Mouse (Mus musculus) lung, postnatal 10 days (tissue): ENCODE measurements at regions not wholly inside any gene's neighbourhood (a gene's known extent, or its start where the extent isn't known, plus 50 kb on each side); places are given as distances from the start of the nearest gene placed in this dataset.

ENCODE experiments used
- DNase-seq: peaks from one replicate; pipeline ENCODE4 v3.0.0; 2021

DNA sequence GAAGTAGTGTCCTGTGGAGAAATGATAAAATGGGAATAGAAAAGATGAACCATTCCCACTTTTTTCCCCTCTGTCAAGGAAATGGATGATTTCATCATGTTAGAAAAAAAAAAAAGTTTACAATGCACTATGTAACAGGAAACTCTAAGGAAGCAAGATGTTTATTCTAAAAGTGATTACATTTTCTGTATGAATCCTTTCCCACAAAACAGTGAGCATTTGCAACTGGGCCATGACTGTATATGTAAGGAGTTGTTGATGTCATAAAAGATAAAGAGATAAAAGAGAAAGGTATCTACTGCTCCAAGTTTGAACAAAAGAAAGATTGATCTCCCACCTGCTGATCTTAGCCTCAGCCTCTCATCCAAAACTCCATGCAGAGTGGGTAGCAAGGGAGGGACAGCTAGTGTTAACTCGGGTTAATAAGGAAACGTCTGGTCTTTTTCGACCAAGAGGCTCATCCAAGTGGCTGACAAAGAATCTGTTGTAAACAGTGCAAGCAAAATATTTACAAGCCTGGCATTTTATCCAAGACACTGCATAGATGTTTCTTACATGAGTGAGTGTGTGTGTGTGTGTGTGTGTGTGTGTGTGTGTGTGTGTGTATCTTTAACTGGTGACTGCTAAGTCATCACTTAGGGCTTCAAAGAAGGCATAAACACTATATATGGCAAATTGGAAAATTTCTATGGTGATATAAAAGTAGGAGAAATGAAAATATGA lies 213.3 kb downstream of the Gm9733 start:
- peak; percentile 75 for DNase-seq

DNA sequence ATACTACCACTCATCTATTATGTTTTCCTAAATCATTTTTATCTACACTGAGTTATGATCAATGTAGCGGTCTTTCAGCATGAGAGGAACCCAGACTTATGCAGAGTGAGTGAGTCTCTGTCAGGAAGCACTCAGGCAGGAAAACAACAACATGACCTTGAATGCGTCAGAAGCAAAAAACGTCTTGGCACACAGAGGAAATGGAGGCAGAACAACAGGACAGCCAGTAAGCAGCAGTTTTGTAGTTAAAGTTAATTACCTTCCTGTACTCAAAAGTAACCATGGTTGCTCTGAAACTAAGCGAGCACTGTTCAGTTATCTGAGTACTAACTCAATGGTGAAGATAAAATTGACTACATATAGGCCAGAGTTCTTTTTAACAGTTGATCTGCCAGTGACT lies 205.4 kb downstream of the Gm9733 start:
- DNase-seq = no peak

DNA sequence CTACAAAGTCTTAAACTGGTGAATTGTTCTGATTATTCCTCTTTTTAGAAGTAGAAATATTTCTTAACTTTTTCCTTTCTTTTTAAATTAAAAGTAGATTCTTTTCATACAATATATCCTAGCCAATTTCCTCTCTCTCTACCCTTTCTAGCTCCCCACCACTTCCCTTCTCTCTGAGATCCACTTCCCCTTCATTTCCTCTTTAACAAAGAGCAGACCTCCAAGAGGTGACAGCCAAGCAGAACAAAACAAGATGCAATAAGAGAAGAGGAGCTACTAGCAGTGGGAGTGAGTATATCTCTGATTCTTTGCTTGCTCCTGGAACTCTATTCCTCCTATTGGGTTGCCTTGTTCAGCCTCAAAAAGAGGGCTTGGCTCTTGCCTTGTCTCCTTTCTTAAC lies 203.7 kb downstream of the Gm9733 start:
- no peak for DNase-seq

DNA sequence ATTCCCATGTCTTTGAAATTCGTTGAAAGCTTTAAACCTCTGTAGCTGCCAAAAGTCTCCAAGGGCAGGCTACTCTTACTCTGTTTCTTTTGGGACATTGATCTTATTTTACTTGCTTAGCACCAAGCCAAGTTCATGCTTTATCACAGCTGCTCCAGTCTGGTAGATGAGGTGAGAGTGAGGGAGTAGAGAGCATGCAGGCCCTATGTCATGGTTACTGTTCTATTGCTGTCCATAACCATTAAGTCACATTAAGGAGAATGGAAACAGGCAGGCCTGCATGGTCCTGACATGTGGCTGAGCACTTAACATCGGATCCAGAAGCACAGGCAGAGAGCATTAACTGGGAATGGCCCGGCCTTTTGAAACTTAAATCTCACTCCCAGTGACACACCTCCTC lies 203.1 kb downstream of the Gm9733 start:
- no peak for DNase-seq

DNA sequence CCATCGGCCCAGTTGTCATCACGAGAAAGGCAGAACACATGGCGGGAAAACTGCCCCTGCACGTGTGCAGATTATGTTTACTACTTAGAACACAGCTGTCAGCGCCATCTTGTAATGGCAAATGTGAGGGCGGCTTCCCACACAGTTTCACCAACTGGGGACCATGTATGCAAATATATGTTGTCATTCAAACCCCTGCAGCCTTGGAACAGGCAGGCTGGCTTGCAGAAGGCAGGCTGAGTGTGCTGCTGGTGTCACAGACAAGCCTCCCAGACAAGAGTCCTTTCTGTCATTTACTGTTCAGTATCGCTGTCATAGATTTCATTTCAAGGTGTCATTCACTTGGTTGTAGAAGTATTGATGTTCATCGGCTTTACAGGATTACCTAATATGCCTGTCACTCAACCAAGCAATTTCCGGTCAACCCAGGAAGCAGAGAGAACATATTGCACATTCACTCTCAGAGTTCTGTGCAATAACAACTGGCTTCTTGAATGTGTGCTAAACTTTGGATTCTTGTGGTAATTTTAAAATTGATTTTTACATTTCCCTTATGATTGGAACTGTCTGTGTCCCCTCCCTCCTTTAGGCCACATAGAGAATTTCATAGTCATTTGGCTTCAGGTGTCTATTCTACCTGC lies 202.3 kb downstream of the Gm9733 start:
- no peak for DNase-seq

DNA sequence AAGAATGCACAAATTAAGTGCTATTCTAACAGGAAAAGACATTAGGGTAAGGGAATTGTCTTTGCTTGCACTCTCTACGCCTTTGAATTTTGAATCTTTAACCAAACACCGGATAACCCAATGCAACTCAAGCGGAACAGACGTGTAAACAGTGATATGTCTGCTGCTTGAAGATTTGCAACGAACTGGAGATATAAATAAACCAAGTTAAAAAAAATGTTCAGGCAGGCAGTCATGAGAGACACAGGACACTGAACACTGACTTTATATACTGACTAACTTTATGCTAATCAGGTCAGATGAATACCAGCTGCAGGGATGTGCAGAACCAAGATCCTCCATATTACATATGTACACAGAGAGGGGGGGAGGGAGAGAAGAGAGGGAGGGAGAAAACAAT lies 200.0 kb downstream of the Gm9733 start:
- DNase-seq = peak; percentile 52

DNA sequence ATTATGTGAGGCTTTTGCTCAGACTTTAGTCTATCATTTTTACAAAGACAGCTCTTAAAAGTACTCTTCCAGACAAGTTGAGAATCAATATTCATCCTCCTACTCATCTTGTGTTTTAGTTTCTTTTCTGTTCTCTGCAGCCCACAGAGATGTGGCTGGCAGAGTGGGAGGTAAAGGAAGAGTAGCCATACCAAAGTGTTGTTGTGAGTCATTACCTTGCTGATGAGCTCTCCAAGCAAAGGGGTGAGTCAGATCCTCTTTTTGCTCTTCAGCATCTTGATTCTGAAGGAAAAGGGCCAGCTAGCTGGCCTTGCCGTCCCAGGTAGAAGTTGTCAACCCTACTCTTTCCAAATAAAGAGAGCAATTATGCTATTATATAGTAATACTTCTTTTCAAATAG lies 192.6 kb downstream of the Gm9733 start:
- no peak for DNase-seq

DNA sequence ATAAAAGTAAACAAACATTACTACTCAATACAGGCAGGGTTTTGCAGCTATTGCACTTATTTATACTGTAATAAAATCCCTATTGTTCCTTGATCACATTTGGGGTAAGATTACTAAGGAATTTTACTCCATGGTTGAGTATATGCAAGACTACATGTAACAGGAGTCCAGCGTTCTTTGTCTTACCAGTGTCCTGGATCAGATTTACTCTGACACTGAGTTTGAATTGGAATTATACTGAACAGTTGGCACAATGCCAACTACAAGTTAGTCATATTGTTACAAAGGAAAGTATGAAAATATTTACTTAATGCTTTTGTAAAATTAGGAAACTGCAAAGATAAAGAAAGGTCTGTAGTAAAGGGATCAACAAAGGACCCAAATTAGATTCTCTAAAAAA lies 178.4 kb downstream of the Gm9733 start:
- DNase-seq = peak; percentile 6

DNA sequence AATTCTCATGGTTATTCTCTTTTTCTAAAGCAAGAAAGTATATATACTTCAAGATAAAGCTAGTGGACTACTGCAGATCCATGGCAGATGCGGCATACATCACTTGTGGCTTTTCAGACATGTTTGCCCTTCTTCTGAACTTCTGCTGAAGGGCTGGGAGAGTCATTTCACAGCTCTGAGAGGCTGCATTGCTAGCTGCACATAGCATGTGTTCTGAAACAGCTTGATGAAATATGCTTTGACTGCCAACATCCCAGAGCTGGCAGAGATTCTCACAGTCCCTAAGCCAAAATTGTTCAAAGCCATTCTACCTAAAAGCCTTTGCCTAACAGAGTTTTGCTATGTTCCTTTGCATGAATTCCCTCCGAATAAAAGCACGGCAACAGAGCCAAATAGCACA lies 177.9 kb downstream of the Gm9733 start:
- DNase-seq = peak; percentile 68

DNA sequence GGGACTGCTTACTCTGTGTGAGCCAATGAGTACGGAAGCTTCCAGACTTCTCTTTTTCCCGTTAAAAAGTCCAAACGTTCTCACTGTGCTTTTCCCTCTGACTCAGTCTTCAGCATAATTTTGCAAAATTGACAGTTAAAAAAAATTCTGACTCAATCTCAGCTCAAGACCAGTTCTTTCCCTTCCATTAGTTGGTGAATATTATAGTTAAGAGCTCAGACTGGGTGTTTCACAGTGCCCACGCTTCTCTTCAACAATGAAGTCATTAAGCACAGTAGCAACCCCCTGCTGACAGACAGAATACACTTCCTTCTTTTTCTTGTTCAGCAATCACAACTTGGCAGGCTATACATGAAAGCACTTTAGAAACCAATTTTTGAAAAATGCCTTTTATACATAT lies 175.4 kb downstream of the Gm9733 start:
- no peak for DNase-seq

DNA sequence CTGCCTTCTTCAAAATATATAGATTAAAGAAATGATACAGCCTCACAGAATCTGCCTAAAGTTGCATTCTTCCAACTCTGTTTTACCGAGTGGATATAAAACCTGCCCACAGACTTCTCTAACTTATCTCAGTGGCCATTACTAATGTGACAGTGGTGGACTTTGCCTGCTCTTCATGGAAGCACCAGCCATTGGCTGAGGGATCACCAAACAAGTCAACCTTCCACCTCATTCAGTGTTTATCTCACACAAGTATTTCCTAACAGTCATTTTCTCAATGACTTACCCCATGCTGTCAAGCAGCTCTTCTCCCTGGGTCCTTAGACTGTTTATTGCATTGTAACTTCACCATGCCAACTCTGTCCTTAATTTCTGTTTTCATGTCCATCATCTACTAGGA lies 174.3 kb downstream of the Gm9733 start:
- DNase-seq = no peak

DNA sequence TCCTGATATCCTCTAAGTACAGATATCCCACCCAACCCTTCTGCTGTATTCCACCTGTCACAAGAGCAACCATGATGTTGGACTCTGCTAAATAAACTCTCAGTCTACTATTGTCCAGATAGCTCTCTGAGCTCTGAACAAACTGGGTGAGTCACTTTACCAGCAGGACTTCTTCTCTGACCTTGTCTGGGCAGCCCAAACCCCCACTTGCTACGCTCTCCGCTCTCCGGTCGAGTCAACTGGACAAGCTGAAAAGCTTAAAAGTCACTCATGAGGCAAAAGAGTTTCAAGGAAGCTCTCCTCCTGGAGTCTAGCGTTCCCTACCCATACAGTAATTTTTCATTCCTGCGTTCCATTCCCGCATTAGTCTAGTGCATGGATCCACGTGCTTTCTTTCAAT lies 173.2 kb downstream of the Gm9733 start:
- no peak for DNase-seq

DNA sequence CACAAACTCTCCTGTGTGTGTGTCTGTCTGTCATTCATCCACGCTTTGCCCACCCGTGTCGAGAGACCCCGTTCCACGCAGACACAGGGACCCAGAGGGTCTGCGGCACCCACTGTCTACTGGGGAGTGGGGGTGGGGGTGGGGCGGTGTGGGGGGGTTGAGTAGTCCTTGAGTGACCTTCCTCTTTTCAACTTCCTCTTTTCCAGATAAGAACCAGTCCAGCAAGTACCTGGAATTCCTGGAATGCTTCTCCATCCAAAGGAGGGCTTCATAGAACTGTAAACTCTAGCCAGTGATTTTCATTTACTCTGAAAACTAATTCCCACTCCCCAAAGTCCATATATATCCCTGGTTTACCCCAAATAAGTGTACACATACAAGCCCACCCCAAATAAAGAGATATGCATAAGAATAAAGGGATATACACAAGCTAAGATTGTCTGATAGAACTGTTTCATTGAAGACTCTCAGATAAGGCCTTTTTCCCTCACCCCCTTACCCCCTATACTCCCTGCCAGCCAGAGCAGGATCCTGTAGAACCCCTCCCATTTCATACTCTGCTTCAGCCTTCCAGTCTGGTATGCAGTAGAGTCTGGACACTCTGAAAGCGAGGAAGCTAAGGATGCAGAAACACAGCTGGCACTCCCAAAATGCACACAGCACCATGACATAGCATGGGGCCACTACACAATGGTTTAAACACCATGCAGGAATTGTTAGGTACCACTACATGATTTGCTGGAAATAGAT lies 172.0 kb downstream of the Gm9733 start:
- DNase-seq = no peak

DNA sequence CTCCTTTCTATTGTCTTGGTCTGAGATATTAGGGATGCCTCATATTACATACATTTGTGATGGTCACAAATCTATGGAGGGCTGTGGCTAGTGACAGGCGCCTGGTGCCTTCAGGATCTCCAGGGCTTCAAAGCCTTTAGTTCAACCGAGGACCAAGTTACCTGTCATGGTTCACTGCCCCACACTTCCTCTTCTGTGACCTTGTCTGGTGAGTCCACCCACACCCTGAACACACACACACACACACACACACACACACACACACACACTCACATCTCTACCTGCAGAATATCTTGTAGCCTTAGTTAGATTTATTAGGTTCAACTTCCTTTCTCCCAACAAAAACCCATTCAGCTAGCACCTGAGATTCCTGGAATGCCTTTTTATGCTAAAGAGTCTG lies 156.3 kb downstream of the Gm9733 start:
- DNase-seq = no peak

DNA sequence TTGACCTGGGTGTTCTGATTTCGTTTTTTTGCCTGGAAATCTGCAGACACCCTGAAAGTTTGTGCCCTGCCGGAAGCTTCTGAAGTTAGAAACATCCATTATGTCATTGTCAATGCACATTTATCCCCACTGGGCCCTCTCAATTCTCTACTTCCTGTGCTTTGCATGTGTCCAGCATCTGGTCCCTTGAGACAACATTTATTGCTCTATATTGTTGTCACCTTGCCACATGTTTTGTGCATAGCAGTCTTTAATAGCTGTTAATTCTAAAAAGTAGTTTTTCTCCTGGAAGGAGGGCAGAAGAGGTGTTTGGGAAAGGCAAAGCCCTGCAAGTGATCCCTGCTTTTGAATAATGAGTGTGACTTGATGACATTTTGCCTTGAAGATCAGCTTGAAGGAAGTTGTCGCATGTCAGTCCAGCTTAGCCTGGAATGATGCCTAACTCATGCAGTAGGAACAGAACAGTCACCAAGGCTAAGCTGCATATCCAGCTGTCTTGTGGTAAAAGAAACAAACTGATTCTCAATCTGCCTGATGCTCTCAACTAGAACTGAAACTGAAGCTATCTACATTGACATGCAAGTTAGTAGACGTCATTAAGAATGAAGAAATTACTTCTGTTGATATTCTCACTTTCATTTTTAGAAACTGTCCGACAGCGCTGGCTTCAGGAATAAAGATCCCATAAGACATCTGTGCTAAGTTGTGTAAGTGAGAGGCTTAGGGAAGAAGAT lies 152.9 kb downstream of the Gm9733 start:
- DNase-seq = no peak

DNA sequence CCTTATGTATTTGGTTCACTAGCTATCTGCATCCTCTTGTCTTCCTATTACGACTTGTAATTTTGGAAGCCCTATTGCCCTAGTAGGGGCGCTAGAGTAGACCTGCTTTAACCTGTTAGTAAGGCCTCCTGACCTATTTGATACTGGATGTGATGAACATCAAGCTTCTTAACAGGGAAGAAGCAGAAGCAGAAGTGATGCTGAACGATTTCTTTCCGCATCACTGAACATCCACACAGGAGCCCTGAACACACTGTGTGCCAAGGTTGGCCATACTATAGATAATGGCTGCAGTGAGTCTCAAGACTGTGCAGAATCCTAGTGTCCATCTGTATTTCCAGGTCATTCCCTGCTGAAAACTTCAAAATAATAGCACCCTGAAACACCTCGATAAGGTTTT lies 151.0 kb downstream of the Gm9733 start:
- no peak for DNase-seq

DNA sequence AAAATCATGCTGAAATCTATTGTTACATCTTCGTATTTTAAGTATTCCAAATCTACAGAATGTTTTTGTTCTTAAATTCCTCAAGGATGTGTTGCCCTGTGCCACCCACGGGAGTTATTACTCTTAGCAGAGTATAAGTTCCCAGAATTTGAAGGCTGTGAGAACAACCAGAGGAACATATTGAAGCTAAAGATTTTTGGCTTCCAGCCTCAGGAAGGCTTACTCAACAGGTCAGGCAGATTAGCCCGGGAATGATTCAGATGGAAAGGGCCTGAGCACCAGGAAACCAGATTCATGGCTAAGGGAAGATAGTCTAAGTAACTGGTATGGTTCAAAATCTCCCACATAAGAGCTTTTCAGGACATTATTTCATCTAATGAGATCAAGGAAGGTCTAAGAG lies 145.4 kb downstream of the Gm9733 start:
- no peak for DNase-seq

DNA sequence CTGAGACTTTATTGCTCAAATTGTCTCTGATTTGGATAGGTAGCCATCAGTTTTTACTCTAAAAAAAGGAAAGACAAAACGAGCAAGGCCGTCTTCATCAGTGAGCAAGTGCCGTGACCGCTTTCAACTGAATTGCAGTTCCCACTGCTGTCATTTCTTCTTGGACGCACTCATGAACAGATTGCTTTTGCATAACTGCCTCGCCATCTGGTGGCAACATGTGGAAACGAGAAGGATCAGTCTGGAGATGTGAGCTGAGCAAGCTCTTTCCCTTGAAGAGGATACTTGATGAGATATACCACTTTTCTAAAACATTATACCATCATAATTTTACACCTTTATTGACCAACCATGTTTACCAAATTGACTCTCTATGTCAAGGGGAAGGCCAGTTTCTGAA lies 137.7 kb downstream of the Gm9733 start:
- DNase-seq = peak; percentile 89

DNA sequence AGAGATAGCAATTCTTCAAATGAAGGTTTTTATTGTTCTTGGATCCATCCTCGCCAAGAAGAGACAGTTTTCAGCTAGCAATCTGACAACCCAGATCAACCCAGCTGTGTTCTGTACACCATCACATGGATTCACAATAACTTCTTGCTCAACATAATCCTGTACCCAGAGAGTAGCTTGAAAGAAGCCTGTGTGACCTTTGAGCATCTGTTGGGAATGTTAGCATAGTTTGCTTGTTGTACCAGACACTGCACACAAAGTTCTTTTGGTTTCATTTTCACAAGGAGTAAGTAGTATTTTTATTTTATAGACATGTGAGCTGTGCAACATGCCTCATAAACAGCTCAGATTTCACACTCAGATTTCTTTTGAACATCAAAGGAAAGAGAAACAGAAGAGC lies 136.0 kb downstream of the Gm9733 start:
- DNase-seq = peak; percentile 56

DNA sequence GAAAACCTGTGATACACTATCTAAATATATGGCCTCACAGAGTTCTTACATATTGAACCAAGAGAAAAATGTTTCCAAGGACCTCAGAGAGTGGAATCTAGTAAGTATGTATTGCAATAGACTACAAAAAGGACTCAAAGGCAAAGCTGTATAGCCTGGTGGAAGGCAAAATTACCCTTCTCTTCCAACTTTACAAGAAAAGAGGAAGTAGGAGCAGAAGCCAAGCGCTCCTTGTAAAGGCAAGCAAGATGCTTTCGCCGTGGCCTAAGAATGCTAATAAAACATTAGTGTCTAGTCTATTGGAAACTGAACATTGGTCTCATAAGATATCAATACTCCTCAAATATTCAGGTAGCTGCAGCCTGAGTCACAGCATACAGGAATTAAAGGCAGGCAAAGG lies 134.0 kb downstream of the Gm9733 start:
- no peak for DNase-seq

DNA sequence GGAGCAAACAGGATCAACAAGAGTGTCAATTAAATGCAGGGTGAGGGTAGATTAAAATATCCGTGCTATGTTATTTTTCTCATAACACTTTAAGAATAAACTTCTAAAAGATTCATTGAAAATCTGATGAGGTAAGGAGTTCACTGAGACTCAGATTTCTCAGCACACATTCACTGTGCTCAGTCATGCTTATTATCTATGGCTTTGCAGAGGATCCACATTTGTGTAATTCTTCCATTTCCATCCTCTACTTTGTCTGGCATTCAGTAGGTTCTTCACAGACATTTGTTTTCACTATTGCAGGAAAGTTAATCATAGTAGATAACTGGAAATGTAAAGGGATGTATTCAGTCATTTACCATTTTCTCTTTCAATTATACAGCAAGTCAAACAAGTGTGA lies 131.8 kb downstream of the Gm9733 start:
- DNase-seq = no peak

DNA sequence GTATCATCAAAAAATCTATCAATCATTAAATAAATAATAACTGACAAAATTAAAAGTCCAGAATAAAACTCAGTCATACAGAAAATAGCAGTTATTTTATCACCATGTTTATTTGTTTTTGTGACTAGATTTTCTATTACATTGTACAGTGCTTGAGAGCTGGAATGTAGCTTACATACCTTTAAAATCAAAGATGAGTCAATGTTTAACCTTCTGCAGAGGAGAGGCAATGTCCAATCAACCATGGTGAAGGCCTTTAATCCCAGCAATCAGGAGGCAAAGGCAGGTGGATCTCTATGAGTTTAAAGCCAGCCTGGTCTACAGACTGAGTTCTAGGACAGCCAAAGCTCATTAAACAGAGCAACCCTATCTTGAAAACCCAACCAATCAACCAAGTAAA lies 131.1 kb downstream of the Gm9733 start:
- no peak for DNase-seq

DNA sequence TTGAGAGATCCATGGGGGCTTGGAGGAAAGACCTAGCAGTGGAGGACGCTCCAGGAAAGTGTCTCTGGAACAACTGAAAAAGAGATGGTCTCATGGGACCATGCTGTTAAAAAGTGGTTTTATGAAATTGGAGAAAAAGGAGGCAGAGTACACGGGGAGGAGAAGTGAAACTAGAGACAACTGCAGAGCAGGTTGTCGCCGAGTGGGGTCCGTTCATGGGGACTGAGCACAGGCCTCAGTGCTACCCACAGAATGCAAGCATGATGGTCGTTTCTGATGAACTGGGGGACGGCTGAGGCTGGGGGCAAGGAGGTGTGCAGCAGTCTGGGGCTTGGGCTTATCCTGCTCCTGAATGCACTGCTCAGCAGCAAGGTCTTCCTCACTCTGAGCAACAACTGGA lies 129.3 kb downstream of the Gm9733 start:
- no peak for DNase-seq
